Mouse (Mus musculus) heart, postnatal 0 days (tissue): ENCODE data around the gene Ltbp1.

Source experiments
- CTCF ChIP-seq: IDR thresholded peaks from 2 replicates; pipeline ENCODE4 v1.5.1; 2016; ENCODE audit warnings: antibody characterized with exemption, control low read depth, low read depth
- EP300 ChIP-seq: IDR thresholded peaks from 2 replicates; pipeline ENCODE4 v1.6.1; 2016; ENCODE audit warnings: antibody characterized with exemption, low read depth

GRCm38 (mm10) chr17:75323766-75324165, 318.4 kb downstream of the Ltbp1 start:
- TF ChIP-seq CTCF (no peak), EP300 (no peak)
